ENCODE assay signal across 8 mouse cellular contexts in the genomic region with DNA sequence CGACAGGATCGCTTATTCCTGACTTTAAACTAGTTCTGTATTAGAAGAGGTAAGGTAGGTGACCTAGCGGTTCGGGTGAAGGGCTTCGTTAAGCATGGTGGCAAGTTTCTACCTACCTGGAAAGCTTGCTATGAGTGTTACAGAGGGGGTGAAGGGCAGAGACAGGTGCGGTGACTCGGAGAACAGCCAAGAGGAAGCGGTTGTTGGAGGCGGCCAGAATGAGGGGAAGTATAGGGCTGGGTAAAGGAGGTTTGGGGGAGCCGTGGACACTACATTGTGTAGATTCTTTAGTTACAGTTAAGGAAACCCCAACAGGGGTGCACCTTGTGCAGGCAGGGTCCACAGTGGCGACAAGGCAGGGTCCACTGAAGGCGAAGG. TPM values are rescaled to one million over a fixed set of nuclear protein-coding genes. Genes with fewer than 3 reads are reported as not detected.
DNase-seq lines count a peak whose midpoint lies in the region; ATAC-seq and TF ChIP-seq lines count a peak whose summit lies in the region.

No protein-coding gene starts in this region.

- H3K4me1 ChIP-seq in kidney, postnatal 0 days (replicated peaks; ENCODE audit: insufficient read depth, low read length) = peaks cover 6% of the 10 kb centered on the region
- peaks cover 14% of the 10 kb centered on the region for H3K4me1 ChIP-seq in embryonic facial prominence, embryonic 13.5 days
- peaks cover 13% of the 10 kb centered on the region for H3K4me1 ChIP-seq in intestine, embryonic 15.5 days (replicated peaks)

- H3ac ChIP-seq in myocyte (ENCODE audit: control insufficient read depth, insufficient read length) = no peak overlapping the region

- H3K27ac ChIP-seq in kidney, postnatal 0 days = no peak overlapping the region
- no peak overlapping the region for H3K27ac ChIP-seq in embryonic facial prominence, embryonic 13.5 days
- H3K27ac ChIP-seq in intestine, embryonic 15.5 days = no peak overlapping the region

- peak overlapping the region; percentile 66 for H3K4me3 ChIP-seq in kidney, postnatal 0 days (replicated peaks; ENCODE audit: low read depth, low read length)
- H3K4me3 ChIP-seq in embryonic facial prominence, embryonic 13.5 days = peak overlapping the region; percentile 60
- H3K4me3 ChIP-seq in intestine, embryonic 15.5 days (replicated peaks) = peak overlapping the region; percentile 76
- H3K4me3 ChIP-seq in myocyte = no peak overlapping the region

- H3K79me2 ChIP-seq in myocyte (ENCODE audit: control insufficient read depth, insufficient read depth) = no peaks in the 10 kb centered on the region

- DNase-seq in kidney, postnatal 0 days (ENCODE audit: low spot score) = no peak
- no peak for DNase-seq in kidney, postnatal 10 days
- DNase-seq in thymus, postnatal 0 days (ENCODE audit: low spot score) = no peak
- DNase-seq in right cerebral cortex, postnatal 14 days = no peak

- ATAC-seq in kidney, postnatal 0 days (replicated peaks; ENCODE audit: low FRiP score, low read depth) = no peak
- ATAC-seq in embryonic facial prominence, embryonic 13.5 days (ENCODE audit: insufficient number of reproducible peaks, insufficient read depth, low FRiP score, low TSS enrichment, low read depth) = peak; percentile 22; the same call in 1 of the 2 replicates
- ATAC-seq in intestine, embryonic 15.5 days = peak; percentile 13; the same call in 1 of the 2 replicates
- ATAC-seq in frontal cortex, adult (ENCODE audit: low TSS enrichment) = no peak; the same call in none of the 2 replicates

- peak overlapping the region; percentile 100 for H3K4me2 ChIP-seq in kidney, postnatal 0 days (ENCODE audit: low read length)
- H3K4me2 ChIP-seq in embryonic facial prominence, embryonic 13.5 days = peak overlapping the region; percentile 99
- H3K4me2 ChIP-seq in intestine, embryonic 15.5 days (replicated peaks) = peak overlapping the region; percentile 90
- H3K4me2 ChIP-seq in myocyte (ENCODE audit: low read depth) = peak overlapping the region; percentile 18

- WGBS in kidney, postnatal 0 days = 28% methylated on average over 12 of the region's 12 CpGs
- WGBS in embryonic facial prominence, embryonic 13.5 days = 36% methylated on average over 12 of the region's 12 CpGs
- WGBS in intestine, embryonic 15.5 days = 37% methylated on average over 12 of the region's 12 CpGs

- no peak for TF ChIP-seq POLR2A in myocyte (IDR thresholded peaks at IDR 0.05; ENCODE audit: insufficient read length, low read depth)

- H3K9me3 ChIP-seq in kidney, postnatal 0 days (replicated peaks; ENCODE audit: low read length) = no peaks in the 10 kb centered on the region
- no peaks in the 10 kb centered on the region for H3K9me3 ChIP-seq in embryonic facial prominence, embryonic 13.5 days
- no peaks in the 10 kb centered on the region for H3K9me3 ChIP-seq in intestine, embryonic 15.5 days

- H3K36me3 ChIP-seq in kidney, postnatal 0 days (ENCODE audit: insufficient read depth, low read length) = no peaks in the 10 kb centered on the region
- H3K36me3 ChIP-seq in embryonic facial prominence, embryonic 13.5 days = no peaks in the 10 kb centered on the region
- H3K36me3 ChIP-seq in intestine, embryonic 15.5 days = no peaks in the 10 kb centered on the region
- H3K36me3 ChIP-seq in myocyte (ENCODE audit: control insufficient read depth, insufficient read depth) = no peaks in the 10 kb centered on the region

- peak overlapping the region; percentile 69; the same call in 1 of the 2 replicates for H3K9ac ChIP-seq in kidney, postnatal 0 days (ENCODE audit: low read depth, low read length)
- H3K9ac ChIP-seq in embryonic facial prominence, embryonic 13.5 days = peak overlapping the region; percentile 69; the same call in 1 of the 2 replicates
- peak overlapping the region; percentile 74; the same call in 1 of the 2 replicates for H3K9ac ChIP-seq in intestine, embryonic 15.5 days

- TF ChIP-seq CTCF in kidney, postnatal 0 days (IDR thresholded peaks at IDR 0.05; ENCODE audit: low read depth) = no peak

- no peaks in the 10 kb centered on the region for H3K27me3 ChIP-seq in kidney, postnatal 0 days (ENCODE audit: insufficient read depth, low read length)
- peaks cover 53% of the 10 kb centered on the region for H3K27me3 ChIP-seq in embryonic facial prominence, embryonic 13.5 days
- no peaks in the 10 kb centered on the region for H3K27me3 ChIP-seq in intestine, embryonic 15.5 days (replicated peaks)
- H3K27me3 ChIP-seq in myocyte (ENCODE audit: control insufficient read depth, insufficient read depth, insufficient read length) = peaks cover 19% of the 10 kb centered on the region

TF ChIP-seq in myocyte, 11 proteins besides CTCF, POLR2A, EP300 and RAD21:
- TF ChIP-seq POLR2AphosphoS2 (IDR thresholded peaks at IDR 0.05; ENCODE audit: insufficient read length, low read depth) (no peak), TCF12 (IDR thresholded peaks at IDR 0.05; ENCODE audit: insufficient read depth, poor library complexity, severe bottlenecking) (no peak), REST (IDR thresholded peaks at IDR 0.05; ENCODE audit: insufficient read depth, insufficient read length) (no peak), USF1 (IDR thresholded peaks at IDR 0.05; ENCODE audit: low read depth) (no peak), CEBPB (IDR thresholded peaks at IDR 0.05; ENCODE audit: insufficient read depth, poor library complexity, severe bottlenecking) (no peak)

RNA-seq across cellular contexts. Expression of gene Tnfrsf11a, which starts 0.5 kb away (rescaled TPM):
- 2.4 and 2.7 TPM in 2 replicates for polyA plus RNA-seq in kidney, postnatal 0 days (2015; fragmentation: Nextera tagmentation; extraction: Ambion mirVana)
- 0.91 and 0.96 TPM in 2 replicates for polyA plus RNA-seq in embryonic facial prominence, embryonic 13.5 days (2015; fragmentation: Nextera tagmentation; extraction: Ambion mirVana)
- polyA plus RNA-seq in intestine, embryonic 15.5 days (2015; fragmentation: Nextera tagmentation; extraction: Ambion mirVana) = 9.1 and 9.5 TPM in 2 replicates
- 0.06 TPM for polyA plus RNA-seq in myocyte (2012; fragmentation: generic; extraction: Trizol)
- 3.7 TPM in 2 replicates for polyA plus RNA-seq in thymus, postnatal 0 days (2015; fragmentation: Nextera tagmentation; extraction: Ambion mirVana)

Comparison
In these comparisons a context has a peak if more than half of its experiments do, and no peak if none do; other contexts are left out.
1. ATAC-seq: peak in embryonic facial prominence, embryonic 13.5 days (single experiment) and intestine, embryonic 15.5 days (single experiment); none in kidney, postnatal 0 days (single experiment) and frontal cortex, adult (single experiment).
2. H3K4me2 ChIP-seq: peak in every context shown above with its lines; median percentile 100 in kidney, postnatal 0 days; 99 in embryonic facial prominence, embryonic 13.5 days; 90 in intestine, embryonic 15.5 days; 18 in myocyte.
3. Peak in every context shown above with its lines, with median percentiles within 50 percentile points of each other: H3K9ac ChIP-seq.